Mouse (Mus musculus) bone marrow, adult 2 months (tissue): ENCODE results near the gene Paqr7. TPM values are rescaled to one million over a fixed set of nuclear protein-coding genes. Genes with fewer than 3 reads are reported as not detected.

ENCODE experiments used
- H3K27ac ChIP-seq: fragments of 200-500 bp; 2 replicates; pipeline ENCODE4 v1.5.1; 2012; ENCODE audit warnings: low read depth, mild to moderate bottlenecking, control low read depth, inconsistent platforms, low read length; ENCODE audit not compliant: control insufficient read depth, poor library complexity, insufficient read depth
- H3K4me1 ChIP-seq: fragments of 200-500 bp; 2 replicates; pipeline ENCODE4 v1.6.1; 2011; ENCODE audit warnings: low read length; ENCODE audit not compliant: control insufficient read depth, insufficient read depth
- H3K4me3 ChIP-seq: fragments of 200-500 bp; replicated peaks from 2 replicates; pipeline ENCODE3; 2011; ENCODE audit warnings: mild to moderate bottlenecking, low read depth, low read length, control low read depth; ENCODE audit not compliant: control insufficient read depth
- CTCF ChIP-seq: fragments of 200-500 bp; IDR thresholded peaks from 2 replicates; pipeline ENCODE4 v1.5.1; 2011; ENCODE audit warnings: low read length, control low read depth; ENCODE audit not compliant: control insufficient read depth, insufficient read depth
- POLR2A ChIP-seq: fragments of 200-500 bp; IDR thresholded peaks from 2 replicates; pipeline ENCODE4 v1.6.1; 2011; ENCODE audit warnings: low read depth, mild to moderate bottlenecking, control low read depth, low read length, borderline replicate concordance; ENCODE audit not compliant: control insufficient read depth
- WGBS: fragments of 180-500 bp; shearing (Covaris S2); methylation state at CpG from one replicate; pipeline ENCODE4 v1.1.7; 2018; 5-methylcytosine and 5-hydroxymethylcytosine counted together
- polyA plus RNA-seq: library from polyadenylated mRNA; stranded (reverse); fragments of >200 nt; gene quantifications from 2 replicates; pipeline ENCODE4 v1.2.4, GENCODE M21; 2011; ENCODE audit warnings: low replicate concordance; ENCODE audit not compliant: missing spikeins, insufficient read depth, insufficient read length

The Paqr7 gene
- polyA plus RNA-seq, 1 experiment, result 10.8 TPM

- Histone ChIP-seq H3K4me1 (peaks cover 3% of the 10 kb centered on the region; the same call in 1 of the 2 replicates), H3K27ac (no peak overlapping the region), H3K4me3 (no peak overlapping the region)
- TF ChIP-seq CTCF, result no peak
- TF ChIP-seq POLR2A, result no peak
- WGBS, result 67% methylated on average over 7 of the region's 7 CpGs
Observed at GRCm38 (mm10) chr4:134457130-134457825, 39.2 kb upstream of the Paqr7 start.

DNA sequence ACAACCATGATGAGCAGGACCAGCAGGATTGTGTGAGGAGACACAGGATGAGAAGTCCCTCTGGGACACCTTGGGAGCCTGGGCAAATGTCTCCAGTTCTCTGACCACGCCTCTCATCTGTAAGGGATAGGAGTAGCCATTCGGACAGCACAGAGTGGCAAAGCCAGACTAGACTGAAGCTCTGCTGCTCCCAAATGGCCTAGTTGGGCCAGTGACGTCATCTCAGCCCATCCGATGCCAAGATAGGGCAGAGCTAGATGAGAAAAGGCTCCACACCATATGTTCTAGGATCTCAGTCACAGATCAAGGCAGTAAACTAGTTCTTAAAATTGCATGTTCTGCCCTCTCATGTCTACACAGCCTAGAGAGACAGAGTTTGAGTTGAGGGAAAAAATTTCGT, 37.6 kb upstream of the Paqr7 start:
- no peak for TF ChIP-seq POLR2A
- TF ChIP-seq CTCF, result no peak
- 86% methylated on average over 5 of the region's 5 CpGs for WGBS
- no peak overlapping the region for H3K4me3 ChIP-seq
- H3K27ac ChIP-seq, result no peak overlapping the region
- H3K4me1 ChIP-seq, result peaks cover 3% of the 10 kb centered on the region; the same call in 1 of the 2 replicates

- TF ChIP-seq POLR2A, result no peak
- no peak for TF ChIP-seq CTCF
- WGBS, result 5% methylated on average over 10 of the region's 10 CpGs
- Histone ChIP-seq H3K4me3 (no peak overlapping the region), H3K27ac (no peak overlapping the region), H3K4me1 (peaks cover 3% of the 10 kb centered on the region; the same call in 1 of the 2 replicates)
Observed at GRCm38 (mm10) chr4:134460277-134460676, 36.2 kb upstream of the Paqr7 start.

DNA sequence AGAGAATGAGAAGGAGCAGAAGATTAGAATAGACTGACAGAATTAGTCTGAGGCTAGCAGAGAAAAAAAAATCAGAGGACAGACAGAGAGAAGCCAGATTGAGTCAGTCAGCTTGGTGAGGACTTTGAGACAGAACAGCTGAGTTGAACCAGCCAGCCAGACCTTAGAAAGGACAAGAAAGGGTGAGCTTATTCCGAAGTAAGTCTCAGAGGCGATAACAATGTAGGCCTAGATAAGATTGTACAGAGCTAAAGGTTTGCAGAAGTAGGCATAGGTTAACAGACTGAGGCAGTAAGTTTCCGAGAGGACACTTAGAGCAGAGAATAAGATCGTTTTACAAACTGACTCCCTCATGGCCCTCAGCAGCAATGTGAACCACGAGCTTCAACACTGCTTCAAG, 35.2 kb upstream of the Paqr7 start:
- no peak overlapping the region for H3K27ac ChIP-seq
- peaks cover 3% of the 10 kb centered on the region; the same call in 1 of the 2 replicates for H3K4me1 ChIP-seq
- H3K4me3 ChIP-seq, result no peak overlapping the region
- WGBS, result 75% methylated on average over 5 of the region's 5 CpGs
- no peak for TF ChIP-seq POLR2A
- TF ChIP-seq CTCF, result no peak

DNA sequence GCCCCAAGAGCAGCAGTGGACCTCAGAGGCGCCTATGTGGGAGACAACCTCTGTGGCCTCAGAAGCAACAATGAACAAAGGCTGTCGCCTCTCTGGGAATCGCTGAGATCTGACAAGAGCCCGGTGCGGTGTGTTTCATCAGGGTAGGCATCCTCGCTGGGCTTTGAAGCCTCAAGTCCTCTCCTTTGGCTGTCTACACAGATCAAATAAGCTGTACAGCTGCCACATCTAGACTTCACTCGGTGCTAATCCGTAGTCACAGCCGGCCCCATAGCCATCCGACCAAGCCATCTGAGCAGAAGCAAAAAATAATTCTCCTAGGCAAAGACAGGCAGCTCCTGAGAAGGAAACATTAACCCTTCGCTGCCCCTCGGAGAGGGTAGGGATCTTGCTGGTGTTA, 30.7 kb upstream of the Paqr7 start:
- 88% methylated on average over 12 of the region's 12 CpGs for WGBS
- Histone ChIP-seq H3K27ac (no peak overlapping the region), H3K4me3 (no peak overlapping the region), H3K4me1 (peaks cover 2% of the 10 kb centered on the region)
- TF ChIP-seq POLR2A (no peak), CTCF (no peak)

DNA sequence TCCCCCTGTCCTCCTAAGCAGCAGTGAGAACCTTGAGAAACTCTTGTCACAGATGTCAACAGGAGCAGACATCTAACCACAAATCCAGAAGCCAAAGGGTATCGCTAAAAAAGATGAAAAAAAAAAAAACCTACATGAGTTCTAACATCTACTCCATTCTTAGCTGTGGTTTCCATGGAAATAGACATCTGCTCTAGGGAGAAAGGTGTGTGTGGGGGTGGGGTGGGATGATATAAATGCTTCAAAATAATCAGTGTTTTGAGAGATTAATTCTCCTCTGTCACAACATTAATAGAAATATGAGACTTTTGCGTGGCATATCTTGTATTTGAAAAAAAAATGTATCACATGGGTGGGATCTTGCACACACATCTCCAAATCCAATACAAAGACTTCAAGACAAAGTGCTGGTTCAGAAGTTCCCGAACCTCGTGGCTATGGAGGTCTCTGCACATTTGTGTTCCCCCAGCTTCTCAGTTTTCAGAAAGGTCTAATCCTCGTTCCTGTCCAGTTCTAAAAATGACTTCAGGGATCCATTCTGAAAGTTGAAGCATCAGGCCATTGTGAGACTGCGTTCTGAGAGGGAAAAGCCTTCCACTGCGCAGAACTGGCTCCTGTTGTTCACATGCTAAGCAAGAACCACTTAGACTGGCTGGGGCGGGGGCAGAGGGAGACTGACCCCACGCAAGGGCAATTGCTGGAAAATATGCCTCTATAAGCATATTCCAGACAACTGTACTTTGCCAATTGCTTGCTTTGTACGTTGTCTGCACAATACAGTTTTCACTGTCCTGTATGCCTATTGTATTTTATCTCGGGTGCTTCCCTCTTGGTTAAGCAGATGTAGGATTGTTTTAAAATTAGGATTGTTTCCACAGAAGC, 29.9 kb upstream of the Paqr7 start:
- TF ChIP-seq POLR2A (no peak), CTCF (no peak)
- Histone ChIP-seq H3K4me3 (no peak overlapping the region), H3K4me1 (peaks cover 2% of the 10 kb centered on the region), H3K27ac (no peak overlapping the region)
- WGBS, result 64% methylated on average over 11 of the region's 11 CpGs

- under 1% methylated on average over 31 of the region's 31 CpGs for WGBS
- Histone ChIP-seq H3K4me1 (peaks cover 2% of the 10 kb centered on the region), H3K4me3 (peak overlapping the region; percentile 84), H3K27ac (no peak overlapping the region)
- TF ChIP-seq POLR2A (no peak), CTCF (no peak)
Observed at GRCm38 (mm10) chr4:134467435-134468214, 28.9 kb upstream of the Paqr7 start.

DNA sequence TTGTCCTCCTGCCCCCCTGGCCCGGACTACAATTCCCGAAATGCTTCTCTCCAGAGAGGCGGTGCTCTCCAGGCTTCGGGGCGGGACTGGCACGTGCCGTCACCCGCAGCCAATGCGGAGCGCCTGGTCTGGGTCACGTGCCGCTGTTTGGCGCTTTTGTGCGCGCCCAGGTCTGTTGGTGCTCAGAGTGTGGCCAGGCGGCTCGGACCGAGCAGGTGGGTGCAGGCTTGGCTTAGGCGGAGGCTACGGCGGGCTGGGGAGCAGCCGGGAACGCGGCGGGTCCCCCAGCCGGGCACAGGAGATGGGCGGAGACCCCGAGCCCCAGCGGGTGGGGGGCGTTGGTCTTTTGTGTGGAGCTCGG, 28.3 kb upstream of the Paqr7 start, which contains the start of gene Stmn1:
Gene Stmn1 (plus strand): TSS at position 106 of the 361 bp plus-strand sequence.
- under 1% methylated on average over 31 of the region's 31 CpGs for WGBS
- H3K4me1 ChIP-seq, result peaks cover 2% of the 10 kb centered on the region
- H3K27ac ChIP-seq, result peak within 1 kb of the TSS; percentile 89
- peak within 1 kb of the TSS; percentile 84 for H3K4me3 ChIP-seq
- no peak for TF ChIP-seq CTCF
- peak; percentile 99 for TF ChIP-seq POLR2A
